Mouse (Mus musculus) embryonic facial prominence, embryonic 12.5 days (tissue): ENCODE results near the gene Zbtb41. TPM values are rescaled to one million over a fixed set of nuclear protein-coding genes. Genes with fewer than 3 reads are reported as not detected.
"Not testable (repeated sequence)": the region's sequence is repeated elsewhere in the genome, so short reads cannot be mapped to it uniquely, and the experiment has no call there.

Source experiments
- ATAC-seq: fragments of 200-750 bp; cut with Nextera tagmentation; 2 replicates; pipeline ENCODE4 v1.8.0; 2017; ENCODE audit not compliant: insufficient number of reproducible peaks, insufficient read depth, low FRiP score, low TSS enrichment
- H3K27ac ChIP-seq: fragments of 300-500 bp; sonication (generic); 2 replicates; pipeline ENCODE4 v1.5.1; 2016; ENCODE audit warnings: mild to moderate bottlenecking
- H3K27me3 ChIP-seq: fragments of 300-500 bp; sonication (generic); 2 replicates; pipeline ENCODE4 v1.6.1; 2016; ENCODE audit warnings: mild to moderate bottlenecking, moderate library complexity
- H3K36me3 ChIP-seq: fragments of 300-500 bp; sonication (generic); 2 replicates; pipeline ENCODE4 v1.6.1; 2016; ENCODE audit warnings: mild to moderate bottlenecking
- H3K4me1 ChIP-seq: fragments of 300-500 bp; sonication (generic); 2 replicates; pipeline ENCODE4 v1.6.1; 2016
- H3K4me2 ChIP-seq: fragments of 300-500 bp; sonication (generic); replicated peaks from 2 replicates; pipeline ENCODE4 v1.6.1; 2016; ENCODE audit warnings: mild to moderate bottlenecking, moderate library complexity
- H3K4me3 ChIP-seq: fragments of 300-500 bp; sonication (generic); 2 replicates; pipeline ENCODE4 v1.5.1; 2016; ENCODE audit warnings: mild to moderate bottlenecking
- H3K9ac ChIP-seq: fragments of 300-500 bp; sonication (generic); 2 replicates; pipeline ENCODE4 v1.6.1; 2016; ENCODE audit warnings: mild to moderate bottlenecking, moderate library complexity
- H3K9me3 ChIP-seq: fragments of 300-500 bp; sonication (generic); 2 replicates; pipeline ENCODE4 v1.6.1; 2016; ENCODE audit warnings: mild to moderate bottlenecking, moderate library complexity
- WGBS: fragments of 180-500 bp; shearing (Covaris S2); methylation state at CpG from one replicate; pipeline ENCODE4 v1.1.7; 2016; 5-methylcytosine and 5-hydroxymethylcytosine counted together
- polyA plus RNA-seq: library from polyadenylated mRNA; unstranded; fragments of >200 nt; fragmentation: Nextera tagmentation; extraction: Ambion mirVana; gene quantifications from 2 replicates; pipeline ENCODE4 v1.2.1, GENCODE M21; 2016

Gene Zbtb41
- polyA plus RNA-seq = 12.9 and 13.3 TPM in 2 replicates

DNA sequence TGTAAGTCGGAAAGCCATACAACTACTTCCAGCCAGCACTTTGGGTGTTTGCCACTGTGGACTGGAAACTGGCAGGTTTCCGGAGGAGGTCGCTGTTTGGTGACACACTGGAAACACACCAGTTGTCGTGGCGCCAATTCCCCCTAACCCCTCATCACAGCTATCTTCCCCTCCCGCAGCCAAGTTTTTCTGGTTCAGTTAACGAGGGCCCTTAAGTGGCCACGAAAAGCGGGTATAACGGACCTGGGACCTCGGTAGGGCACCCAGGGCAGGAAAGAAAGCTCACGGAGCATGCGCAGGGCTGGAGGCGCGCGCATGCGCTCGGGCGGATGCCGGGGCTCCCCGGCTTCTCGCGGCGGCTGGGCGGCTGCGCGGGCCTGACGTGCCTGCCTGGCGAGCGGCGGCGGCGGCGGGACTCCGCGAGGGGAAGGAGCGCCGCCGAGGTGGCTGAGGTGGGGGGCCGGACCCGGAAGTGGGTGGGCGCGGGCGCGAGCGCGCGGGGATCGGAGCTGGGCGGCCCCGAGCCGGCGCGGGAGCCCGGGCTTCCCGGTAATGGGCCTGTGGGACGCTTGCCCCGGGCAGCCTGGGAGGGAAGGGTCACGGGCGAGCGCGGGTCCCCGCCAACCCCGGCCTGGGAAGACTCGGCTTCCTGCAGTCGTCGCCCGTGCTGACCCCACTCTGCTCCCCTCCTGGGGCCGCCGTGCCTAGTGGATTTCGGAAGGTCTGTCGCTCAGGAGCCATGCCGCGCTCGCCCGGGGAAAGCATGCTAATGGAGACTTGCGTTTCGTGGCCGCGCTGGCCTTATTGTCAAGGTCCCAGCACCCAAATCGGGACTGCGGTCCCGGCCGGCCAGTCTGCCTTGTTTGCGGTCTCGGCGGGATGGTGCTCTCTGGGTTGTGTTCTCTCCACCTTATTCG lies at the start of gene Zbtb41:
Gene Zbtb41, plus strand, starts transcription at position 414 of the 917 bp plus-strand sequence.
- WGBS = under 1% methylated on average over 86 of the region's 88 CpGs
- Histone ChIP-seq H3K36me3 (peaks cover 3% of the 10 kb centered on the region; the same call in 1 of the 2 replicates), H3K27me3 (no peaks in the 10 kb centered on the region), H3K27ac (peak within 1 kb of the TSS; percentile 93), H3K4me3 (peak within 1 kb of the TSS; percentile 77), H3K9me3 (no peaks in the 10 kb centered on the region), H3K9ac (peak within 1 kb of the TSS; percentile 84), H3K4me1 (peaks cover 27% of the 10 kb centered on the region), H3K4me2 (peak within 1 kb of the TSS; percentile 61)
- ATAC-seq = peak; percentile 94

DNA sequence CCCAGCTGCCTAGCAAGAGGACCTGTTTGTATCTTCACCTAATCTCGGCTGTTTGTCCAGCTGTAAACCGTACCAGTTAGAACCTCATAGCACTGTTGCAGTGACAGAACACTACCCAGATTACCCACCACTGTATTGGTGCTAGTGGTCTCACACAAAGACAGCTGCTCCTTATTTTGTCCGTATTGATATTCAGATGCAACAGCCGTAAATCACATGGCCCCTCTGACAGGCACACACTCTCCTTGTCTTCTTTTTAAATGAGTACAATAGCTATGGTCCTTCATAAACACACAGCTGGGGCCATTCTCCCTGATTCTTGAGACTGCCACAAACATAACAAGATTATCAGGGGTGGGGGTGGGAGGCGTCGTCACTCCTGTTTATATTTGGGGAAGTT lies 46.2 kb upstream of the Zbtb41 start:
- ATAC-seq = no peak
- WGBS = 42% methylated on average over 6 of the region's 6 CpGs
- Histone ChIP-seq H3K27ac (no peak overlapping the region), H3K27me3 (no peaks in the 10 kb centered on the region), H3K4me2 (no peak overlapping the region), H3K4me3 (no peak overlapping the region), H3K36me3 (no peaks in the 10 kb centered on the region), H3K4me1 (no peaks in the 10 kb centered on the region), H3K9ac (no peak overlapping the region), H3K9me3 (no peaks in the 10 kb centered on the region)

DNA sequence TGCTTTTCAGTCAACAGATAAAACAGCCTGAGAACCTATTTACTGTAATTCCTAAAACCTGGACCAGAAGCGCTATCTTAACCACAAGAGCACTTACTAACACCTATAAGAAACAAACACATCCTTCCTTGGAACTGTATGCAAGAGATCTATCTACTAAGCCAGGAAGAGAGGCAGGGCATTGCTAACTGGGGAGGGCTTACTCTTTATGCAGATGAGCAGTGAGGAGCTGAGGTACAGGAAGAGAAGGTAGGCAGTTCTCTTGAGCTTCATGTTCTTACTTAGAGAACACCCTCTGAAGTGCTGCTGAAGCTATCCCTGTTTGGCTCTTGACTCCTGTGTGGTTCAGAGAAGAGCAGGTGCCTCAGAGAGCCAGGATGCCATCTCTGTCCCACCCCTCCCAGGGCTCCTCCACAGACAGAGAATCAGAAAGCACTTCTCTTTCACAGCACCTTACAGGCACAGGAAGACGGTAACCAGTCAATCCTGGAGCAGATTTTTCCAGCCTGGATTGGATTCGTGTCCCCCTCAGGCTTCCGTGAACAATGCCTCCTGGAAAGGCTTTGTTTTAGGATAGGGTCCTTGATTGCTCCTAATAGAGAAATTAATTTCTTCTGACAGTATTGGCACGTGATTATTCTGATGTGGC lies 45.3 kb upstream of the Zbtb41 start, which contains the start of gene Crb1:
Gene Crb1, minus strand, starts transcription at position 463 of the 649 bp plus-strand sequence.
- Histone ChIP-seq H3K27me3 (no peaks in the 10 kb centered on the region), H3K4me1 (no peaks in the 10 kb centered on the region), H3K4me2 (0 out of 2 replicates have a peak within 1 kb of the TSS, but pooled peaks have one; percentile 24), H3K27ac (no peak within 1 kb of the TSS), H3K9ac (no peak within 1 kb of the TSS), H3K36me3 (no peaks in the 10 kb centered on the region), H3K4me3 (no peak within 1 kb of the TSS), H3K9me3 (no peaks in the 10 kb centered on the region)
- ATAC-seq = peak; percentile 53; the same call in 1 of the 2 replicates
- WGBS = 12% methylated on average over 5 of the region's 5 CpGs

DNA sequence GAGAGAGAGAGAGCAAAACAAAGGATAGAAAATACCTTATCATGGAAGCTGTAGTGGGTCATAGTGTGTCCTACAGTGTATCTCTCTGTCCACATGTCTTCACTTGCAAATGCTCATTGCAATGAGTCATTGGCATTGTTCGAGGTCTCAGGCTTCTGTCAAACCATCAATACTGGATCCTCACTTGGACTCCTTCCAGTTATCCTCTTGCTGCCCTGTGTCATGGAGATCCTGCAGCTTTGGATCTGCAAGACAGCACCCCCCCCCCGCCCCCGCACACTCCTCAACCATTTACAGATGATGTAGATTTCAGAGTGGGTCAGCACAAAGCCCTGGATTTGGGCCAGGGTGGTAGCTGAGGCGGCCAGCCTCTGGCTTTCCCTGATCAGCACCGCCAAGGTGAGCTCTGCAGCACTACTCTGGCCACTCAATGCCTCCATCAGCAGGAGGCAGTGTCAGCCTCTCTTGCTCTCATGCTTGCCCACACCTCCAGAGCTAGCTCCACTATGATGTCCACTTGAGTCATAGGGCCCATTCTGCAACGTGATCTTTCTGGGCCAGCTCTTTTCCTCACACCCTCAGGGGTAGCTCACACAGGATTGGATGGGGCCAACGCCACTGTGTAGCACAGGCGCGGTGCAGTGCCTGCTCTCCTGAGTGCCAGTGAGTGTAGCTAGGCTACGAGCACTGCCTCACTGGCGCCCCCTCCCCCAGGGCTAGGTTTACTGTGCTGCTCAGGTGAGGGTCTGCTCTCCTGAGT lies 43.0 kb upstream of the Zbtb41 start:
- Histone ChIP-seq H3K9ac (no peak overlapping the region), H3K27ac (no peak overlapping the region), H3K4me2 (no peak overlapping the region), H3K9me3 (no peaks in the 10 kb centered on the region), H3K36me3 (no peaks in the 10 kb centered on the region), H3K4me1 (no peaks in the 10 kb centered on the region), H3K27me3 (no peaks in the 10 kb centered on the region), H3K4me3 (no peak overlapping the region)
- WGBS = 21% methylated on average over 11 of the region's 11 CpGs
- peak; percentile 62; the same call in 1 of the 2 replicates for ATAC-seq

DNA sequence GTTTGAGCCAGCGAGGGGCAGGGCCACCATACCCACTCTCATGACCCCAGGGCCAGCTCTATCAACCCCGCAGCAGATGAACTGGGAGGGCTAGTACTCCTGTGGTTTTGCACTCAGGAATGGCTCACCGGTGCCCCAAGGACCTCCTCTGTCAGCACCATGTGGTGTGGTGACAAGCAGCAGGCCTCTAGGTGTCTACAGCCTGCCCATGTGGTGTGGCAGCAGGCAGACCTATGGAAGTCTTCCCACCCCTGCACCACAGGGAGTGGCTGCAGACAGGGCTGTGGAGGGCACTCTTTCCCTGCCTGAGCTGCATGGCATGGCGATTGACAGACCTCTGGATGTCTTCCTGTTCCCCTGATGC lies 42.5 kb upstream of the Zbtb41 start:
- no peaks in the 10 kb centered on the region for H3K9me3 ChIP-seq
- no peak overlapping the region for H3K4me3 ChIP-seq
- H3K4me2 ChIP-seq = no peak overlapping the region
- 25% methylated on average over 4 of the region's 4 CpGs for WGBS
- no peaks in the 10 kb centered on the region for H3K27me3 ChIP-seq
- no peaks in the 10 kb centered on the region for H3K36me3 ChIP-seq
- H3K9ac ChIP-seq = no peak overlapping the region
- no peaks in the 10 kb centered on the region for H3K4me1 ChIP-seq
- ATAC-seq = no peak
- H3K27ac ChIP-seq = no peak overlapping the region

DNA sequence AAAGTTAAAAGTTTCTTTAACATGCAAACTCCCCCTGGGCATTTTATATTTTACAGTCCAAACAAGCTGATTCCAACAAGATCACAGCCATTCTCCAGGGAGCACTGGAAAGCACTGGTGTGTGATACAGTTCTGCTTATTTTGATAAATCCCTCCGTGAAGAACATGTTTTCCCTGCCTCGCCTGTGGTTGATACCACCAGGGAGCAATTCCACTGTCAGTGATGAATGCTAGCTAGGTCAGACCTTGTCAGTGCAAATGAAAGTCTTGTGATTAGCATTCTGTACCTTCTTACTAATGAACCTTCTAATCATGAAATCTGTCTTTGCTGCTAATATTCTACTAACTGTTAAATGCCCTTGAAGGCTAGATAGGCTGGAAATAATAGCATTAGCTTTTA lies 30.3 kb upstream of the Zbtb41 start:
- H3K9ac ChIP-seq = no peak overlapping the region
- H3K4me2 ChIP-seq = no peak overlapping the region
- ATAC-seq = no peak; the same call in 1 of the 2 replicates
- WGBS = 36% methylated on average over 2 of the region's 2 CpGs
- H3K27me3 ChIP-seq = no peaks in the 10 kb centered on the region
- H3K9me3 ChIP-seq = no peaks in the 10 kb centered on the region
- H3K4me3 ChIP-seq = no peak overlapping the region
- no peaks in the 10 kb centered on the region for H3K36me3 ChIP-seq
- no peaks in the 10 kb centered on the region for H3K4me1 ChIP-seq
- no peak overlapping the region for H3K27ac ChIP-seq

DNA sequence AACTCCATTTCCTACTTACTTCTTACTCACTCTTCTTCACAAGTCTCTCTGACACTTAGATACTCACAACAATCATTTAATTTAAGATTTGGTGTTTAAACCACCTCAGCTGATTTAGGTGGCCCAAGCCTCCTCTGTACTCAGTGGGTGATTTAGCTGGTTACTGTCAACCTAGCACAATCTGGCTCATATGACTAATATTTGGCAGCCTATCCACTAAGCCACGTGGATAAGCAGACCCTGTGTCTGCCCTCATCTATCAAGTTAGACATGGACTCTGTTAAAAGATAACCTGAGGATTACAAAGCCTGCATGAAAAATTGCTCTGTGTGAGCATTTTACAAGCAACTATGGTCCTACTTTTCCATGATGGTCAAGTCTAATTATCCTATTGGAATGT lies 25.5 kb upstream of the Zbtb41 start:
- Histone ChIP-seq H3K36me3 (no peaks in the 10 kb centered on the region), H3K9ac (no peak overlapping the region), H3K27ac (no peak overlapping the region), H3K27me3 (no peaks in the 10 kb centered on the region), H3K4me1 (no peaks in the 10 kb centered on the region), H3K4me2 (no peak overlapping the region), H3K4me3 (no peak overlapping the region), H3K9me3 (no peaks in the 10 kb centered on the region)
- 63% methylated on average over 1 of the region's 1 CpGs for WGBS
- ATAC-seq = no peak

DNA sequence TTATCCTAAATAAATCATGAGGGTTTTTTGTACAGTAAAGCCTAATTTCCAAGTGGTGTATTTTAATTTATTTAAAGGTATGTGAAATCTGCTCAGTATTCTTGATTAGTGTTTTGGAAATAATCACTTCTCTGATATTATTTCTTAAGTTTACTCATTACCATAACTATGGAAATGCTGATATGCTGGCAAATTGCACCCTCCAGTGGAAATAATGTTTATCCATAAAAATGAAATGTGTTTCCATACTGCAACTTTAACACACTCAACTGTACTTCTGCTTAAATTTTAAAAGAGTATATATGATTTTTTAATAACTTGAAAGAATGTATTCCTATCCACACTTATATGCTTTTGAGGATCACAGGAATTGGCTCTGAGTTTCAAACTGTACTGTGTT lies 16.3 kb upstream of the Zbtb41 start:
- no peaks in the 10 kb centered on the region for H3K36me3 ChIP-seq
- no peak overlapping the region for H3K4me3 ChIP-seq
- H3K4me2 ChIP-seq = no peak overlapping the region
- ATAC-seq = no peak
- no peaks in the 10 kb centered on the region for H3K4me1 ChIP-seq
- H3K27me3 ChIP-seq = no peaks in the 10 kb centered on the region
- H3K9ac ChIP-seq = no peak overlapping the region
- H3K9me3 ChIP-seq = no peaks in the 10 kb centered on the region
- no peak overlapping the region for H3K27ac ChIP-seq

DNA sequence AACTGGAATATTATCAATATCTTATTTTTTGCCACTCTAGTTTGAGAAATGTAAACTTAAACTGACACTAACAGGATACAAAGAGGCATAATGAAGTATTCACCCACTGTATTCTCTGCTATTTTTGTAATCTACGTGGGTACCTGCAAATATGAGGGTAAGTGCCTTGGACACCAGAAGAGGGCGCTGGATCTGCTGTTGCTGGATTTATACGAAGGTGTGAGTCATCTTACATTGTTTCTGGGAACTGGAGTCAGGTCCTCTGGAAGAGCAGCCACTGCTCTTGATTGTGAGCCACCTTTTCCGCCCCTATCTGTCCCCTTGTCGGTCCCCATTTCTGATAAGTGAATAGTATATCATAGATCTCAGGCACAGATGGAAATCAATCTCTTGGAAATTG lies 14.4 kb upstream of the Zbtb41 start:
- no peaks in the 10 kb centered on the region for H3K9me3 ChIP-seq
- ATAC-seq = no peak
- H3K27me3 ChIP-seq = no peaks in the 10 kb centered on the region
- no peak overlapping the region for H3K4me3 ChIP-seq
- no peak overlapping the region for H3K9ac ChIP-seq
- H3K27ac ChIP-seq = no peak overlapping the region
- 56% methylated on average over 5 of the region's 5 CpGs for WGBS
- H3K36me3 ChIP-seq = no peaks in the 10 kb centered on the region
- H3K4me1 ChIP-seq = no peaks in the 10 kb centered on the region
- H3K4me2 ChIP-seq = no peak overlapping the region

DNA sequence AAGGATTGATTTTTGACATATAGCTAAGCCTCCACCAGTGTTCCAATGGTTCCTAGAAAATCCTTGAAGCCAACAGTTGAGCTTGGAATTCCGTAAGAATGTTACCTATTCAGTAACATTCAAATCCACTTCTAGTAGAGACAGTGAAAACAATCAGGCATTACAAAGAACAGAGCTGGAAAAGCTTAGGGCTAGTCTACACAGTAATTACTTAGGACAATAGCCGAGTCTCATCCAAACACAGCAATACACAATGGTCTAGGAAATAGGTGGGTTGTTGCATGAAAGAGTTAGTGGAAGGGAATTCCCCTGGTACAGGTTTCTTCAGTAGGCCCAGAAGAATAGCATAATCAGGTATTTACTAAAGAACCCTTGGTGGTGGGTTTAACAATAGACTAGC lies 9.7 kb upstream of the Zbtb41 start:
- H3K4me1 ChIP-seq, H3K9ac ChIP-seq, H3K36me3 ChIP-seq, H3K9me3 ChIP-seq, ATAC-seq, H3K4me2 ChIP-seq, H3K27ac ChIP-seq, H3K4me3 ChIP-seq, H3K27me3 ChIP-seq: not testable (repeated sequence)
- WGBS = 86% methylated on average over 2 of the region's 2 CpGs

DNA sequence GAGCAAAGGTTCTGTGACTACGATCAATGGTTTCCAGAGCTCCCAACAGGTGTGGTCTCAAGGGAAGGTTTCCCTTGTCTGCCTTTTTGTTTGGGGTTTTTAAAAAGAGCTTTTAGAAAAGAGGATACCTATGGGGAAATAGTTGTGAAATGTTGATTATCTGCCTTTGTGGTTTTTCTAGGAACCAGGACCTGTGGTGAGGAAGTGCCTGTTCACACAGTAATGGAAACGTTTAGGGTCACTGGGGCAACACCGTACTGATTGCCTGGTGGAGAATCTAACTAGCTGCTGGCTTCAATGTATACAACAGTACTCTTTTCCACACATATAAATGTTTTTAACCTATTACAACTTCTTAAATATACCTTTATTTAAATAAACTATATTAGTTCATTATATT lies 8.6 kb upstream of the Zbtb41 start:
- H3K4me1 ChIP-seq = no peaks in the 10 kb centered on the region
- no peak overlapping the region for H3K4me2 ChIP-seq
- no peak overlapping the region for H3K4me3 ChIP-seq
- no peak overlapping the region for H3K27ac ChIP-seq
- H3K27me3 ChIP-seq = no peaks in the 10 kb centered on the region
- ATAC-seq = no peak
- no peaks in the 10 kb centered on the region for H3K9me3 ChIP-seq
- 79% methylated on average over 3 of the region's 3 CpGs for WGBS
- no peak overlapping the region for H3K9ac ChIP-seq
- no peaks in the 10 kb centered on the region for H3K36me3 ChIP-seq
